27 mouse cellular contexts compared by ENCODE assay signal in genomic region chr6:29689458-29689857, GRCm38 (mm10). TPM values are rescaled to one million over a fixed set of nuclear protein-coding genes. Genes with fewer than 3 reads are reported as not detected.
"Had no signal": no experiment of that assay in that cellular context is flagged by ENCODE, and none has a peak within 500 bp of the region (broad histone marks: within the 10 kb centered on the region; RNA-seq: fewer than 3 reads in every experiment).

No protein-coding gene starts in this region.

- H3K9ac ChIP-seq: heart, embryonic 12.5 days; hindbrain, embryonic 12.5 days; hindbrain, embryonic 14.5 days; intestine, embryonic 15.5 days; limb, embryonic 12.5 days; liver, embryonic 13.5 days had no signal

- H3K4me3 ChIP-seq: gastrocnemius, adult 2 months; heart, embryonic 10.5 days; heart, embryonic 12.5 days; hindbrain, embryonic 10.5 days; hindbrain, embryonic 12.5 days; intestine, embryonic 15.5 days; layer of hippocampus, adult 2 months; left cerebral cortex, adult 2 months; limb, embryonic 10.5 days; limb, embryonic 12.5 days; liver, embryonic 13.5 days had no signal

- ATAC-seq: hindbrain, embryonic 16.5 days; inflammation-experienced regulatory T-cells, adult 6 months; intestine, embryonic 15.5 days; intestine, postnatal 0 days had no signal

- H3K27ac ChIP-seq: gastrocnemius, adult 2 months; heart, embryonic 10.5 days; hindbrain, embryonic 10.5 days; hindbrain, embryonic 12.5 days; hindbrain, embryonic 14.5 days; intestine, embryonic 15.5 days; layer of hippocampus, adult 2 months; left cerebral cortex, adult 2 months; limb, embryonic 10.5 days; limb, embryonic 12.5 days; liver, embryonic 13.5 days had no signal

- H3K4me2 ChIP-seq: heart, embryonic 12.5 days; hindbrain, embryonic 12.5 days; hindbrain, embryonic 14.5 days; intestine, embryonic 15.5 days; limb, embryonic 12.5 days; liver, embryonic 11.5 days; liver, embryonic 13.5 days had no signal

- H3K36me3 ChIP-seq: heart, embryonic 10.5 days; heart, embryonic 12.5 days; hindbrain, embryonic 10.5 days; hindbrain, embryonic 12.5 days; intestine, embryonic 15.5 days; limb, embryonic 10.5 days; limb, embryonic 12.5 days; liver, embryonic 13.5 days had no signal

- DNase-seq: gastrocnemius, adult 2 months; gastrocnemius, postnatal 10 days; gastrocnemius, postnatal 25 days; heart, adult 18-20 months; heart, postnatal 10 days; heart, postnatal 4 days; kidney, adult 18-20 months; kidney, adult 8-10 months; kidney, postnatal 10 days; kidney, postnatal 25 days; kidney, postnatal 4 days; liver; liver, embryonic 13.5 days had no signal

- H3K9me3 ChIP-seq: heart, embryonic 10.5 days; heart, embryonic 12.5 days; hindbrain, embryonic 10.5 days; hindbrain, embryonic 12.5 days; intestine, embryonic 15.5 days; limb, embryonic 10.5 days; limb, embryonic 12.5 days; liver, embryonic 13.5 days had no signal

RNA-seq across cellular contexts. Expression of gene Smo, which starts 45.8 kb away (rescaled TPM):
- polyA plus RNA-seq: inflammation-experienced regulatory T-cells, adult 6 months had no signal
